Mouse (Mus musculus): ENCODE results near the gene Ccnjl.

The Ccnjl gene

DNA sequence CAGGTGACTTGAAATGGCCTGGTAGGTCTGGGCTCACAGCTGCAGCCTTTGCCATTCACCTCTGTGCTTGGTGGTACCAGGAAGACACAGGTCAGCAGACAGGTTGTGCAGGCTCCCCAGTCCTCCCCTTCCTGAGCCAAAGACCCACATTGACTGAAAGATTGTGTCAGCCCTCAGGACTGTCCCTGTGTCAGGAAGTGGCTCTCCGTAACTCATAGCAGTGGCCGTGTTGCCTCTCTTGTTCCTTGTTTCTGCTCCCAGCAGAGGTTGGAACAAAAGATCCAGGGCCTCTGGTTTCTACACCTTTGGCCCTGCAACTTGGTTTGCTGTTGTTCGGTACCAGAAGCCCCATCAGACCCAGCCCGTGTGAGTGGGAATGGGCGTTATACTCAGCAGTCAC lies 40.6 kb downstream of the Ccnjl start:
- no peak for DNase-seq (ENCODE audit: low spot score)

DNA sequence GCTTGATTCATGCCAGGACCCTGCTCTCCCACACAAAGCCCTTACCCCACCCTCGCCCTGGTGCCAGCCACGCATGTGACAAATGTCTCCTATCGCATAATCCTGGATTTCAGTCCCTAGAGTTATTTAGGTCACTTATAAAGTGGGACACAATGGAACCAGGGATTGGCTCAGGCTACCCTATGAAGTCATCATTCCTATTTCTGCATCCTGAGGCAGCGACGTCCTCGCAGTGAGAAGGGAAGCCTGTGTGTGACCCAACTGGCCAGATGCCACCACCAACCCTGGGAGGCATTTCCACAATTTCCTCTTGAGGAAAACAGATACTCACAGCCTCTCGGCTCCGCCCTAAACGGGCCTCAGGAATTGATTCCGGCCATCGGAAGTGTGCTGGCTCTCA lies 41.0 kb downstream of the Ccnjl start:
- DNase-seq (ENCODE audit: low spot score), result no peak

DNA sequence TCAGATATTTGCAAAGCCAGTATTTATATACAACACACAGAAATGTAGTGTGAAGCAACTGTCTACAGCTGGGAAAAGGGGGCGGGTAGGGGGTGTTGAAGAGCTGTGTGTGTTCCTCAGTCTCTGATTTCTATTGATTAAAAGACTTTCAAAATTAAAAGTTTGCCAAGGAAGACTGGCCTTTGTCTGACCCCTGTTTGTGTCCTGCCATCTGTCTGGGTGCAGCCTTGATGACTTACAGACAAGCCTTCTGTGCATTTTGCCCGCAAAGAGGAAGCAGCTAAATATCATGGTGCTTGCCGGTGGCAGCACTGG lies 46.4 kb downstream of the Ccnjl start:
- DNase-seq (ENCODE audit: low spot score), result no peak

DNA sequence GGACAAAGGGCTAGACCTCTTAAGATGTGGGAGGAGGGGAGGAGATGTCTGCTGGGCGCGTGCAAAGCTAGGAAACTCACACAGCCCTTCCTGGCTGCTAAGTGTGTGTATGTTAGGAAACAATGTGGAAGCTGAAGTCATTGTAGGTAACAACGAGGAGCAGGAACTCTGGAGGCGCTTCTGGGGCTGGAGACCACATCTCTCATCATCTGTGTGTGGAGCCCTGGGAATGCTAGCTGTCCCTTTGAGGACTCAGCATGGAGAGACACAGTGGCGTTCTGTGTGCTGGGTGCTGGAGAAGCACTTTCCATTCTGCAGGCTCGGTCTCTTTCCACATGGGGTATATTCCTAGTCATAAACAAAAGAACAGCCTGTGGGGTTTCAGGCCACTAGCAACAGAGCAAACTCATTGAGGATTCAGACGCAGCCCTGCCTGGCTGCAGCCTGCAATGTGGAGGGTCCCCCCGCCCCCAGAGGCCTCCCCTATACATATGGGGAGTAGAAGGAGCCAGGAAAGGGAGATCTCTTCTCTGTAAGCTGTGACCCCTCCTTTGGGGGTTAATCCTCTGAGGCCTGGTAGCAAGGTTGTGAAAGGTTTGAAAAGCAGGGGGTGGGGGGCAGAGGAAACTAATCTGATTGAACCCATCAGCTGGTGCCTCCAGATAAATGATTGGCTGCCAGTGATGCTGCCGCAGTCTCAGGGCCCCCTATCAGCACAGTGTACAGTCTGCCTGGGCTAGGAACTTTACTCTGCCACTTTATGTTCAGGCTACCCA lies 47.0 kb downstream of the Ccnjl start:
- DNase-seq (ENCODE audit: low spot score), result no peak

DNA sequence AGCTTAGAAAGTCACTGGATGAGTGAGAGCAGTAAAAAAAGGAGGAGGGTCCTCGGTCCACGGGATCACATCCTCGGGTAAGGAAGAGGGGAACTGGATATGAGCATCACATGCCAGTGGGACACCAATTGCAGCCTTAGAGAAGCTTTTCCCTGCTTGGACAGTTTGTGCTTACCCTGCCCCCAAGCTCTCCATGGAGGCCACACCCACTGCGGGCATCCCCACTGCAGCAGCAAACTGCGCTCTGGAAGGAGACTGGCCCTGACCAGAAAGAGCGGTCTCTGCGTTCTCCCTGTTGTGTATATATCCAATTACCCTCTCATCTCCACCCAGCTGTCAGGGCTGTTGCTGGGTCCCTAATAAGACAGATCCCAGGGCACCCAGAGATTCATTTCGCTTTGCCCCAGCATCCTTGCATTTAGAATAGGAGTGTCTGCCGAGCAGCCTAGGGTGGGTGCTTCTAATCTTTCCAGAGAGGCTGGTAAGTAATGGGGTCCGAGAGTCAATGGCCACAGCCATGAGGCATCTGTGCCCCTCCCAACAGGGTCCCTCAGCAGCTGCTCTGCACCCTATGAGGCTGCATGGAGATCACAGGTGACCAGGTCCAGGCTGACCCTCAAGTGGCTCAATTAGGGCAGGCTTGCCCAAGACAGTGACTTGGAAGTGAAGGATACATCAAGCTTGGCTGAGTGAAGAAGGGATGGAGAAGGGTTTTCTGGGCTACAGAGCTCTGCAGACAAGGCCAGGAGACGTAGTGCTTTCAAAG lies 49.3 kb downstream of the Ccnjl start:
- no peak for DNase-seq (ENCODE audit: low spot score)

DNA sequence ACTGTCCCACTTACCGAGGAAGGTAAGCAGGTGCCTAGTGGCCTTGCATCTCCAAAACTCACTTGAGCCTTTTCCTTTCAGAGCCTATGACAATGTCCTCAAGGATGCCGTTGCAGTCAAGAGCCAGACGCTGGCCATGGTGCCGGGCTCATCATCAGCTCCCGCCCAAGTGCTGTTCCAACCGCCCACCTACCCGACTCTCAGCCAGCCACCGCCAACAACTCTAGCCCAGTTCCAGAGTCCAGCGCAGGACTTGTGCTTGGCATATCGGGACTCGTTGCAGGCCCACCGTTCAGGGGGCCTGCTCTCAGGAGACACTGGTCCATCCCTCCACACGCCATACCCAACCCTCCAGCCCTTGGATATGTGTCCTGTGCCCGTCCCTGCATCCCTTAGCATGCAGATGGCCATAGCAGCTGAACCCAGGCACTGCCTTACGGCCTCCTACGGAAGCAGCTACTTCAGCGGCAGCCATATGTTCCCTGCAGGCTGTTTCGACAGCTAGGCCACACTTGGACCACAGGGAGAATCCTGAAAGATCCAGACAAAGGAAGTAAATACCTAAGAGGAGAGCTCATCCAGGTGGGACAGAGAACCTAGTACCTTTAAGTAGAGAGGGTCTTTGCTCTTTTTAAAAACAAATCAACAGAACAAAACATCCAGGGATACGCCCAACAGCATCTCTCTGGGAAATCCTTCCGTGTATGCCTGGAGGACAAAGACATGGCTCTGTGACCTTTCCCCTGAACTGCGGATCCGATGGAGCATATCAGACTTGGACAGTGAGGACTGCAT lies 56.8 kb downstream of the Ccnjl start:
- no peak for DNase-seq (ENCODE audit: low spot score)

DNA sequence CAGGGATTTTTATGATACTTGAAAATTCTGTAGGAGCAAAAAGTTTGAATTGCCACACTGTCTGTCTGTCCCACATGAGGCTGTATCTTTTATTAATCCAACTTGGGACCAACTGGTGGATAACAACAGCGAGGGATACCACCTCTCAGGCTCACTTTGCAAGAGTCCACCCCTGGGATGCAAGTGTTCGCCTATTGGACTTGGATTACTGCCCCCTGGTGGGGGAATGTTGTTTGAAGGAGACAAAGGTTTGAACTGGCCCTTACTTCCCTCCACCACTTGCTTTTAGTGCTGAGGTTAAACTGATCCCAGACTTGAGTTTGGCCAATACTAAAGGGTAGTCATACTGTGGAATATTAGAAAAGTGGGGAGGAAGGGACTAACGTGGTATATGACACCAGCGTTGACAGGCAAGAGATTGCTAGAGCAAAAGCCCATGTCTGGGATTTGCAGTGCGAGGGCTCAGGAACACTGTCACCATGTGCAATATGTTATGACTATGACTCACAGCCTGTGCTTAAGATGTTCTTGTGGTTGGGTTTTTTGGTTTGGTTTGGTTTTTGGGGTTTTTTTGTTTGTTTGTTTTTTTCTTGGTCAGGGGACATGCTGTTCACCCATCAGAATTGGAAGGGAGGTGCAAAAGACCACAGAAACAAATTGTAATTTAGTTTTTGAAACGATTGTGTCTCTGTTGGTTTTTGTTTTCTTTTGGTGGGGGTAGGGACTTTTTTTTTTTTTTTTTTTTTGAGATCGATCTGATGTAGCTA lies 57.9 kb downstream of the Ccnjl start, which contains the start of gene 4933415A04Rik:
Gene 4933415A04Rik (plus strand): TSS at position 717 of the 767 bp plus-strand sequence.
- DNase-seq (ENCODE audit: low spot score), result peak; percentile 43

DNA sequence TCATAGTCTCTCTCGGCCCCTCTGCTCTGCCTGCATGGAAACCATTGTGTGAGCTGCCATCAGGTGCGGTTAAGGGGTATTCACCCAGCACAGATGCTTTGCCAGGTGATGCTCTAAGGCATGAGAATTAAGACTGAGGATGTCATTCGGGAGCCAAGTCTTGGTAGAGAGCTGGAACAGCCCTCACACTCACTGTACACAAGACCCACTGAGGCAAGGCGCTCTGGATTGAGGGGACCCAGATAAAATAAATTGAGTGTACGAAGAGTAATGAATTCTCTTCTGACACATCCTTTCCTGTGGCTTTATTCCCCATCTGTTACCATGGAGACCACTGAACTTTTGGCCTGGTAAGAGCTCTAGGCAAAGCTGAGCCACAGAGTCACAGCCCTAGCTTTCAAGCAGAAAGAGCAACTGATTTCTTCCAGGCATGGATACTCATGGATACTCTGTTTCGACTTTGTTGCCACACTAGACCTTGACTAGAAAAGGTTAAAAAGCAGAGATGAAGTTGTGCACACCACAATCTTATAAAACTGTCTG lies 61.0 kb downstream of the Ccnjl start:
- DNase-seq (ENCODE audit: low spot score), result no peak

DNA sequence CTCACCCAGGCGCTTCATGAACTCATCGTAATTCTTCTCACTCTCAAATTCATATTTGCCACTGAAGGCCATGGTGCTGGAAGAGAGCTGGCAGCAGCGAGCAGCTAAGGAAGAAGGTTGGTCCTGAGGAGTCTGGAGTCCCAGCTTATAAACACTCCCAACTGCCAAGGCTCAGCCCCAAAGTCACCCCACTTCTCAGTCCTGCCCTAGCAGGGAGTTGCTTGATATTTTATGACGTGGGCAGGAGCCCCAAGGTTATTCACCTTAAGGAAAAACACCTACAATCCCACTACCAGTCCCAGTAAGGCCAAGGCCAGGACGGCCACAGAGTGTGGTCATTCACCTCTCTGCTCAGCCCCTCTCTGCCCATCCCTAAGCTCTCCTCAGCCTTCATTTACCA lies 72.9 kb downstream of the Ccnjl start, which contains the start of gene Fabp6:
Gene Fabp6 (minus strand): TSS at position 101 of the 400 bp plus-strand sequence.
- no peak for DNase-seq (ENCODE audit: low spot score)

DNA sequence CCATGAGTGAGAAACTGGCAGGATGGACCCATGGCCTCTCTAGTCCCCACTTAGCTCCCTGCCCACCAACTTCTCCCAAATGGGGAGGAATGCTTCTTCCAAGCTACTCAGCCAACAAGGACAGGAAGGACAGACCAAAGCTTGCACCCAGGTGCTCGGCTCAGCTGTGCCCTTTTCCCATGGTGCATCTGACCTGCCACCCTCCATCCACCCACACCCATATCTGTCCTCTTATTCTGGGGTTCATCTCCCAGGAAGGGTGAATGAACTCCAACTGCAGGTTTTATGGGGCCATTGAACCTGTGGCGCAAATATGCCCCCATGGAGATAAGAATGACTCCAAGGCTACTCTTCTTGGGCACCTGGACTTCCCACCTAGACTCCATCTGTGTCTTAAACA lies 75.6 kb downstream of the Ccnjl start:
- DNase-seq (ENCODE audit: low spot score), result no peak

DNA sequence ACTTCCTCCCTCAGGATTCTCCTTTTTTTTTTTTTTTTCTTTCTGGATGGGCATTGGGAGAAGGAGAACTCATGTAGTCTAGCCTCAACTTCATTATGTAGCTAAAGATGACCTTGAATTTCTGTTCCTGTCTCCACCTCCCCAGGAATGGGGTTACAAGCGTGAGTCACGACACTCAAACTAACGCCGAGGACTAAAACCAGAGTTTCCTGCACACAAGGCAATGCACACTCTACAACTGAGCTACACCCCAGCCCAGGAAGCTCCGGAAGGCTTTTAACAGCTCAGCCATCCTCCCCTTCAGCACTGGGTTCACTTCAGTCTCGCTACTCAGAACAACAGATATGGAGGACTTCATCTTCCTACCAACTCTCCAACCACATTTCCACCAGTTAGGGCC lies 76.3 kb downstream of the Ccnjl start:
- DNase-seq (ENCODE audit: low spot score), result no peak

DNA sequence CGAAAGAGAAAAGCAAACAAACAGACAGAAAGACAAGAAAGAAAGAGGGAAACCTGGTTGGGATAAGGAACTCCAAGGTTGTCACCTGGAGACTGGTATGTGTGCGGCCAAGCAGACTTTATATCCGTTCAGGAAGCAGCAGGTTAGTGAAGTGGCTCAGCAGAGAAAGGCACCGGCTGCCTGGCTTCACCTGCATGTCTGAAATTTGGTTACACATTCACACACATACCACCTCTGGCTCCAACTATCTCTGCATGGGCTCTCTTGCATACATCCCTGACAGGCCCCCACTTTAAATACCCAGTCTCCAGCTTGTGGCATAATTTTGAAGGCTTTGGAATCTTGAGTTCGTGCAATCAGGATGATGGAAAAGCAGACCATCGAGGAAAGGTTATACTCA lies 77.3 kb downstream of the Ccnjl start:
- DNase-seq (ENCODE audit: low spot score), result no peak

DNA sequence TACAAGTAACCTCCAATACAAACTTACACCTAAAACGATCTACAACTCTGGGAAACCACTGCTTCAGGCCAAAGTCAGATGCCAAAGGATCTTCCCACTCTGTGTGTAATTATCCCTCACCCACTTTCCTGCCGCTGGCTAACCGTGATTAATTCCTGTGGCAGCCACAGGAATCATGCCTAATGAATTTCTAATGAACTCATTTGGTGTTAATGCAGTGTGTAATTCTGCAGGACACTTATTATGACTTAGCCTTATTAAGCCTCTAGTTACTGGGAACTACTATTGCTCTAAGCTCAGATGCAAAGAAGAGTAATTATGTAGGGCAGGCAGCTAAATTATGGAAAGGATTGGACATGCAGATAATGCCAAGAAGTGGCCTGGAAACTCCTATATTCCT lies 79.9 kb downstream of the Ccnjl start:
- no peak for DNase-seq (ENCODE audit: low spot score)

DNA sequence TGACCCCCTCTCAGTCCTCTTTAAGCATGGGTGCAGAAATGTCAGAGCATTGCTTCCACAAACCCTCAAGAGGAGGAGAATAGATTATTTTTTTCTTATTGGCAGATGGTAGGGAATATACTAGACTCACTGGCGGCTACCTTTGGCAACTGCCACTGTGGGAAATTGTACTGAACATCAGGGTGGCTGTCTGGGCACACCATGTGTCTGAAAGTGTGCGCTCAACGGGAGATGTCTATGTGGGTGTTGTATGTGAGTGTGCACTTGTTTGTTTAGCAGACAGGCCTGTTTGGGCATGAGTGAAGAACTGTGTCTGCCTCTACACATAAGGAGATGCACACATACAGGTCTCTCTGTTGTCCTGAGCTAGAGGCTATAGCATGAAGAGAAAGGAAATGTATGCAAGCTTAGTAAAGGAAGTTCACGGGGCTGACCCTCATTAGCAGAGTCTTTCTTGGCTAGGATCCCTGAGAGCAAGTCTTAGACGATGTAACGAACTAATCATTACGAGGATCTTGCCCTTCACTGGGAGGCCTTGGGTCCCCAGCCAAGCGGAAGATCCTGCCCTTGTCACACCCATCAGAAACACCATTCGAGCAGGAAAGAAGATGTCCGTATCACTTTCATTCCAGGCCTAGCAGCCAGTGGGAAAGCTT lies 81.5 kb downstream of the Ccnjl start:
- peak; percentile 23 for DNase-seq (ENCODE audit: low spot score)

DNA sequence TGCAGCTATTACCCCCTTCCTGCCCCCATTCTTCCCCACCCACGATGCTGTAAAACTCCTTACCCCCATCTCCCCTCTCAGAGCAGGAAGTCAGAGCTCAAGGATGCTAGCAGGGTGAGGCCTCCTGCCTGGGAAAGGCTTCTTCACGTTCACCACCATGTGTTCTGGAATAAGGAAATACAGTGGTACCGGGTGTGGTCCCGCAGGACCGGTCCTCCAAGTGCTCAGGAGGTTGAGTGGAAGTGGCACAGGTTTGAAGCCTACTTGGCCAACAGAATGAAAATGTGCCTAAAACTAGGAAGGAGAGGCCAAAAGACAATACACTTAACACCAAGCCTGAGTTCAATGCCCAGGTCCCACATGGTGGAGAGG lies 82.1 kb downstream of the Ccnjl start:
- no peak for DNase-seq (ENCODE audit: low spot score)

DNA sequence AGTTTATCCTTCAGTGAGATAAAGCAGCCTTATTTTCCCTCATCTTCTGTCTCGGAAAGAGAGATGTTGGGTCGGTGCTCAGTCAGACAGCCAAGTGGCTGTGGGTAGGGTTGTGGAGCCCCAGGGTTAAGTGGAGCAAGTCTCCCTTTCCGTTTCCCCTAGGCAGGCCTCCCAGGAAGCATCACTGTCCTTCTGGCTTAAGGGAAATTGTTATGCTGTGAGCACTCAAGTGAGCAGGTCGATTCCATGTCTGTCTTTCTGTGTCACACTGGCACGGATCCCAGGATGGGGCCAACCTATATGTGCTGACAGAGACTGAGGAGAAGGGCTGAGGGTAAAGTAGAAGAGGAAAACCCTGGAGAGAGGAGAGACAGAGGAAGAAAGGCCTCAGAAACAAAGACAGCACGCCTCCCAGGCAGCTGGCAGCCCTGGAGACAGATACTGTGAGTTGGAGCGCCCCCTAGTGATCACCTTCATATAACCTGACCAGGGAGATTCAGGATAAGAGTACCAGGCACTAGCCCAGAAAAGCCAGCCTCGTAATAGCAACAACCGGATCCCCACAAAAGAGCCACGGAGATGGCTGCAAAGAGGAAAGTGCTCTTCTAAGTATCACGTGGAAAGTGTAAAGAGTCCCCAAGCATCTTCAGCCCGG lies 84.4 kb downstream of the Ccnjl start:
- peak; percentile 62 for DNase-seq (ENCODE audit: low spot score)

DNA sequence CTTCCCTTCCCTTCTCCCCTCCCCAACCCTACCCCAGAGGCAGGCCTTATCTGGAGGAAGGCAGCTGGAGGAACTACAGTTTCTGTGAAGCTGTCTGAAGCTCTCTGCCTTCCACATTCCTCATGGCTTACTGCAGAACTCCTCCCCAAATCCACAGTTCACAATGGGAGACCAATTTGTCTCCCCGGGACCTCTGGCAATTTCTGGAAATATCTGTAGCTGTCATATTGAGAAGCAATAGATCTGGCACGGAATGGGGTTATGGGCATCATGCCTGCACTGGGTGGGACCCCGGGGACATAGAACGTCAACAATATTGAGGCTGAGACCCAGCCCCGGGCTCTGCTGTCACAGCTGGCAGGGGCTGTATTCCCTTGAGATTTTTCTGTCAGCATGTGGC lies 89.3 kb downstream of the Ccnjl start:
- no peak for DNase-seq (ENCODE audit: low spot score)

DNA sequence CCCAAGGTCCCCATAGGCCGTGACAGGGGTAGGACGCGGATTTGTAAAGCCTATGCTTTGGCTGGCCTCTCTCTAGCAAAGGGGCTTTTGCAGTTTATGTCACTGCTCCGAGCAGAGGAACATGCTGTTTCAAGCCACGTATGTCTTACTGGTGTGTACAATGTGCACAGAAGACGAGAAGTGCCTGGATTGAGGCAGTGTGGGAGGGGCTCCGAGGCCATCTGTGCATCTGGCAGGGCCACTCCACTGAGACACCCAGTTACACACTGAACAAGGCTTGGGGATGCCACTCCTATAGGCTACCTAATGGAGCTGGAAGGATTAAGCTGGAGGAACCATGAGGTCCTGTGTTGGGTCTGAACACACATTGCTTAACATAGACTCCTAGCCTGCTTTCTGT lies 89.8 kb downstream of the Ccnjl start:
- DNase-seq (ENCODE audit: low spot score), result no peak

DNA sequence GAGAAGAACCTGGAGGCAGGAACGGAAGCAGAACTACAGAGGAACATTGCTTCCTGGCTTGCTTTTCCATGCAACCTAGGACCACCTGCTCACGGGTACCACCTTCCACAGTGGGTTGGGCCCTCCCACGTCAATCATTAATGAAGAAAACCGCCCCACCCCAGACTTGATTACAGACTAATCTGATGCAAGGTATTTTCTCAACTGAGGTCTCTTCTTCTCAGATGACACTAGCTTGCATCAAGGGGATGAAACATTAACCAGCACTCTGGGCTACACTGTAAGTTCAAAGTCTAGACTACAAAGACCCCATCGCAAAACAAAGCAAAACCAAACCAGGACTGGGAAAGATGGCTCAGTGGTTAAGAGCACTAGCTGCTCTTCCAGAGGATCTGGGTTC lies 93.2 kb downstream of the Ccnjl start:
- no peak for DNase-seq (ENCODE audit: low spot score)

DNA sequence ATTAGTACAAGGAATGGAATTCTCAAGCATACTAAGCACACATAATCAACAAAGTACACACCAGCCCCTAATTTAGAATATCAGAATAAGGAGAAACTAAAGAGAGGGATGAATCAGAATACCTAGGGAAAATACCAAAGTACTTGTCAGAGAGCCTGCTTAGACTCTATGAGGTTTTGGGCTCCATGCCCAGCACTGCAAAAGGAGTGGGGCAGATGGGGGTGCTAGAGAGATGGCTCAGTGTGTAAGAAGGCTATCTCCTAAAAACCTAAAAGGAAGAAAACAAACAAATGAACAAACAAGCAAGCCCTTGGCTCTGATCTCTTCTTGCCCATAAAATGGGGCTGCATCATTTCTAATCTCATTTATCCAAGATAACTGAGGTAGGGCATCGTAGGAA lies 95.8 kb downstream of the Ccnjl start:
- DNase-seq (ENCODE audit: low spot score), result no peak

All from ovary, postnatal 36 days (tissue).